Mouse (Mus musculus): ENCODE measurements around the gene Serpinb9. TPM values are rescaled to one million over a fixed set of nuclear protein-coding genes. Genes with fewer than 3 reads are reported as not detected.

Gene Serpinb9
- polyA plus RNA-seq, 1 experiment = not detected

DNA sequence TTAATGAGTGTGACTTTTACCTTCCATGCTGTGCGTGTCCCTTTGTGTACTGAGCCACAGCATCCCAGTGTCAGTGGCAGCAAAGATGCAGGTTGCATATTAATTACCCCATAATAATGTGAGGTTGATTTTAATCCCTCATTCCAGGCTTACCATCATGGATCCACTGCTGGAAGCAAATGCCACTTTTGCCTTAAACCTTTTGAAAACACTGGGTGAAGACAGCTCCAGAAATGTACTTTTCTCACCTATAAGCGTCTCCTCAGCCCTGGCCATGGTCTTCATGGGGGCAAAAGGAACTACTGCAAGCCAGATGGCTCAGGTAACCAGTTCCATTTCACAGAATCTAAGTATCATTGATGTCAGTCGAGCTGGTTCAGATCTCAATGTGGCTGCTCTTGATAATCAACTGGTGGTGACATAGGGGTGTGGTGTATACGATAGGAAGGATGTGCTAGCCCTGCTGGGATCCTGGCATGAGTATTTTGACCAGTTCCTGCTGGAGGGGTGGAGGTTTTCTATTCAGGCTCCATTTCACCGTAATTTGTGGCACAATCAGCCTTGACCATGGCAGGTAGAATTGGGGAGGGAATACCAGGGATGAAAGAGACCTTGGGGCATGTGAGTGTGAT, 34.6 kb upstream of the Serpinb9 start:
- peaks cover 4% of the 10 kb centered on the region; the same call in 1 of the 2 replicates for H3K4me1 ChIP-seq (ENCODE audit: control insufficient read depth, insufficient read depth, low read length)
- no peak overlapping the region for H3K4me3 ChIP-seq (ENCODE audit: insufficient read depth, low read depth, low read length)
- 79% methylated on average over 5 of the region's 5 CpGs for WGBS
- no peak overlapping the region for H3K27ac ChIP-seq (ENCODE audit: insufficient read depth, low read depth, low read length)
- no peak for TF ChIP-seq POLR2A (IDR thresholded peaks at IDR 0.05; ENCODE audit: insufficient read depth, low read depth, low read length)

GRCm38 (mm10) chr13:32968996-32969640, 33.9 kb upstream of the Serpinb9 start:
- Histone ChIP-seq H3K4me3 (ENCODE audit: insufficient read depth, low read depth, low read length) (no peak overlapping the region), H3K27ac (ENCODE audit: insufficient read depth, low read depth, low read length) (no peak overlapping the region), H3K4me1 (ENCODE audit: control insufficient read depth, insufficient read depth, low read length) (peaks cover 4% of the 10 kb centered on the region; the same call in 1 of the 2 replicates)
- no peak for TF ChIP-seq CTCF (IDR thresholded peaks at IDR 0.05; ENCODE audit: insufficient read depth, low read depth, low read length)
- TF ChIP-seq POLR2A (IDR thresholded peaks at IDR 0.05; ENCODE audit: insufficient read depth, low read depth, low read length) = no peak
- 84% methylated on average over 4 of the region's 4 CpGs for WGBS

DNA sequence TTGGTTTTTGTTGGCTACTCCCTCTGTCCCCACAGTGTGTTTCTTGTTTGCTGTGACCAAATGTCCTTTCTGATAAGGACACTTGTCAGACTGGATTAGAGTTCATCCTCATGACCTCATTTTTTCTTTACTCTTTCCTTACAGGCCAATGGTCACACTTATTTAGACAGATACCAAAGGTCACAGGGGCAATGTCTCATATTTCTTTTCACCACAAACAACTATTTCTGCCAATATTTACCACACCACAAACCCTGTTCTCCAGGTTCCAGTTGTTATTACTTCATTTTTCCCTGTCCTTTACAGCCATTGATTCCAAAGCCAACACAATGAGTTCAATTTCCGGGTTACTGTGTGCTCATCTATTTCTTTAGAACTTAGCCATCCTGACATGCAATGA, 33.4 kb upstream of the Serpinb9 start:
- no peak overlapping the region for H3K27ac ChIP-seq (ENCODE audit: insufficient read depth, low read depth, low read length)
- no peak overlapping the region for H3K4me3 ChIP-seq (ENCODE audit: insufficient read depth, low read depth, low read length)
- 94% methylated on average over 1 of the region's 1 CpGs for WGBS
- TF ChIP-seq POLR2A (IDR thresholded peaks at IDR 0.05; ENCODE audit: insufficient read depth, low read depth, low read length) (no peak), CTCF (IDR thresholded peaks at IDR 0.05; ENCODE audit: insufficient read depth, low read depth, low read length) (no peak)
- H3K4me1 ChIP-seq (ENCODE audit: control insufficient read depth, insufficient read depth, low read length) = peaks cover 4% of the 10 kb centered on the region; the same call in 1 of the 2 replicates

DNA sequence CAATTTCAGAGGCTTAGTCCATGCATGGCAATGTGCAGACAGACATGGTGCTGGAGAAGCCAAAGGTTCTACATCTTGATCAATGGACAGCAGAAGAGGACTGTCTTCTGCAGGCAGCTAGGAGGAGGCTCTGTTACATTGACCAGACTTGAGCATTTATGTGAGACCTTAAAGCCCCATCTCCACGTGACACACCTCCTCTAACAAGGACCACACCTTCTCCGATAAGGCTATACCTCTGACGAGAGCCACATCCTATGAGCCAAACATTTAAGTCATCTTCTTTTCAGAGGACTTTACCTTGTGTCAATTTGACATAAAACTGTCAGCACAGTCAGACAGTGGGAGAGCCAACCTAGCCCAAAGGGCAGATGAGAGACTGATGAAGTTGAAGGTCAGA, 32.3 kb upstream of the Serpinb9 start:
- WGBS = 90% methylated on average over 3 of the region's 3 CpGs
- H3K27ac ChIP-seq (ENCODE audit: insufficient read depth, low read depth, low read length) = no peak overlapping the region

GRCm38 (mm10) chr13:32974268-32974667, 28.8 kb upstream of the Serpinb9 start:
- 89% methylated on average over 2 of the region's 2 CpGs for WGBS
- H3K4me1 ChIP-seq (ENCODE audit: control insufficient read depth, insufficient read depth, low read length) = no peaks in the 10 kb centered on the region
- no peak overlapping the region for H3K27ac ChIP-seq (ENCODE audit: insufficient read depth, low read depth, low read length)
- TF ChIP-seq CTCF (IDR thresholded peaks at IDR 0.05; ENCODE audit: insufficient read depth, low read depth, low read length) (no peak), POLR2A (IDR thresholded peaks at IDR 0.05; ENCODE audit: insufficient read depth, low read depth, low read length) (no peak)
- H3K4me3 ChIP-seq (ENCODE audit: insufficient read depth, low read depth, low read length) = no peak overlapping the region

More for the DNA sequence above, 32.3 kb upstream of the Serpinb9 start:
- H3K4me1 ChIP-seq (ENCODE audit: control insufficient read depth, insufficient read depth, low read length) = no peaks in the 10 kb centered on the region
- no peak for TF ChIP-seq CTCF (IDR thresholded peaks at IDR 0.05; ENCODE audit: insufficient read depth, low read depth, low read length)
- TF ChIP-seq POLR2A (IDR thresholded peaks at IDR 0.05; ENCODE audit: insufficient read depth, low read depth, low read length) = no peak
- no peak overlapping the region for H3K4me3 ChIP-seq (ENCODE audit: insufficient read depth, low read depth, low read length)

- WGBS = 70% methylated on average over 3 of the region's 3 CpGs
- Histone ChIP-seq H3K27ac (ENCODE audit: insufficient read depth, low read depth, low read length) (no peak overlapping the region), H3K4me1 (ENCODE audit: control insufficient read depth, insufficient read depth, low read length) (no peaks in the 10 kb centered on the region), H3K4me3 (ENCODE audit: insufficient read depth, low read depth, low read length) (no peak overlapping the region)
- TF ChIP-seq CTCF (IDR thresholded peaks at IDR 0.05; ENCODE audit: insufficient read depth, low read depth, low read length) (no peak), POLR2A (IDR thresholded peaks at IDR 0.05; ENCODE audit: insufficient read depth, low read depth, low read length) (no peak)
These were observed 28.1 kb upstream of the Serpinb9 start for GRCm38 (mm10) chr13:32974889-32975460.

DNA sequence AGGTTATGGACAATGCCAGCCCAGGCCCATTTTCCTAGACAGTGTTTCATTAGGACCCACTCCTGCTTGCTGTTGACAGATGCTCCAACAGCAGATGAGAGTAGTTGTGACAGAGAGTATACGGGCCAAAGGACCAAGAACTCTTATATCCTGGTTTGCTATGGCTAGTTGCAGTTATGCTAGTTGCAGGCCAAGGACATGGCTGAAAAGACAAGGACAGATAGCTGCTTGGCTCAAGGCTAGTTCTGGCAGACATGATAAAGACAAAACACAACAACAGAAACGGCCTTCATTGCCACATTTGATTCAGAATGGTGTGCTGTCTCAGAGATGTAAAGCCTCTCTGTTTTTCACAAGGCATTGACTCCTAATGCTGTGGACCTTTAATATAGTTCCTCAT, 27.3 kb upstream of the Serpinb9 start:
- WGBS = 76% methylated on average over 2 of the region's 2 CpGs
- no peaks in the 10 kb centered on the region for H3K4me1 ChIP-seq (ENCODE audit: control insufficient read depth, insufficient read depth, low read length)
- H3K4me3 ChIP-seq (ENCODE audit: insufficient read depth, low read depth, low read length) = no peak overlapping the region
- no peak overlapping the region for H3K27ac ChIP-seq (ENCODE audit: insufficient read depth, low read depth, low read length)
- TF ChIP-seq POLR2A (IDR thresholded peaks at IDR 0.05; ENCODE audit: insufficient read depth, low read depth, low read length) = no peak
- no peak for TF ChIP-seq CTCF (IDR thresholded peaks at IDR 0.05; ENCODE audit: insufficient read depth, low read depth, low read length)

GRCm38 (mm10) chr13:32982556-32983042, 20.5 kb upstream of the Serpinb9 start:
- Histone ChIP-seq H3K4me3 (ENCODE audit: insufficient read depth, low read depth, low read length) (no peak overlapping the region), H3K4me1 (ENCODE audit: control insufficient read depth, insufficient read depth, low read length) (no peaks in the 10 kb centered on the region), H3K27ac (ENCODE audit: insufficient read depth, low read depth, low read length) (no peak overlapping the region)
- WGBS = 80% methylated on average over 4 of the region's 4 CpGs
- TF ChIP-seq POLR2A (IDR thresholded peaks at IDR 0.05; ENCODE audit: insufficient read depth, low read depth, low read length) (no peak), CTCF (IDR thresholded peaks at IDR 0.05; ENCODE audit: insufficient read depth, low read depth, low read length) (no peak)

GRCm38 (mm10) chr13:32986256-32986655, 16.8 kb upstream of the Serpinb9 start:
- H3K4me1 ChIP-seq (ENCODE audit: control insufficient read depth, insufficient read depth, low read length) = no peaks in the 10 kb centered on the region
- TF ChIP-seq CTCF (IDR thresholded peaks at IDR 0.05; ENCODE audit: insufficient read depth, low read depth, low read length) = no peak
- TF ChIP-seq POLR2A (IDR thresholded peaks at IDR 0.05; ENCODE audit: insufficient read depth, low read depth, low read length) = no peak
- no peak overlapping the region for H3K27ac ChIP-seq (ENCODE audit: insufficient read depth, low read depth, low read length)
- H3K4me3 ChIP-seq (ENCODE audit: insufficient read depth, low read depth, low read length) = no peak overlapping the region

Measured in olfactory bulb, adult 2 months (tissue).